Mouse (Mus musculus) kidney, postnatal 10 days (tissue): ENCODE measurements around the gene Mvk.

Experiments
- DNase-seq: peaks from one replicate; pipeline ENCODE4 v3.0.0; 2021; ENCODE audit warnings: mixed read lengths

Gene Mvk

GRCm38 (mm10) chr5:114443566-114444367, at the start of gene Mvk, which contains the start of gene Mmab:
Gene Mvk, plus strand, starts transcription at chr5:114444269.
Gene Mmab, minus strand, starts transcription at chr5:114444060.
- peak; percentile 99 for DNase-seq

GRCm38 (mm10) chr5:114406592-114406991, 37.5 kb upstream of the Mvk start:
- DNase-seq = no peak

GRCm38 (mm10) chr5:114407269-114407668, 36.8 kb upstream of the Mvk start:
- DNase-seq = no peak

GRCm38 (mm10) chr5:114407810-114408209, 36.3 kb upstream of the Mvk start:
- no peak for DNase-seq

GRCm38 (mm10) chr5:114408846-114409245, 35.2 kb upstream of the Mvk start:
- DNase-seq = no peak

GRCm38 (mm10) chr5:114410429-114410828, 33.6 kb upstream of the Mvk start:
- no peak for DNase-seq

GRCm38 (mm10) chr5:114412361-114412998, 31.6 kb upstream of the Mvk start:
- DNase-seq = no peak

- DNase-seq = peak; percentile 49
Measured at GRCm38 (mm10) chr5:114413067-114413735, 30.9 kb upstream of the Mvk start.

- no peak for DNase-seq
Measured at GRCm38 (mm10) chr5:114415606-114416005, 28.5 kb upstream of the Mvk start.

GRCm38 (mm10) chr5:114416855-114417254, 27.2 kb upstream of the Mvk start:
- DNase-seq = no peak

- peak; percentile 37 for DNase-seq
Measured at GRCm38 (mm10) chr5:114418541-114418940, 25.5 kb upstream of the Mvk start.

- no peak for DNase-seq
Measured at GRCm38 (mm10) chr5:114421561-114422298, 22.3 kb upstream of the Mvk start.

- no peak for DNase-seq
Measured at GRCm38 (mm10) chr5:114422591-114422990, 21.5 kb upstream of the Mvk start.

- DNase-seq = no peak
Measured at GRCm38 (mm10) chr5:114423961-114424360, 20.1 kb upstream of the Mvk start.

- DNase-seq = no peak
Measured at GRCm38 (mm10) chr5:114426732-114427131, 17.3 kb upstream of the Mvk start.

GRCm38 (mm10) chr5:114428621-114429020, 15.4 kb upstream of the Mvk start:
- no peak for DNase-seq

GRCm38 (mm10) chr5:114429781-114430180, 14.3 kb upstream of the Mvk start:
- DNase-seq = no peak

- DNase-seq = no peak
Measured at GRCm38 (mm10) chr5:114434359-114434758, 9.7 kb upstream of the Mvk start.

GRCm38 (mm10) chr5:114435588-114435987, 8.5 kb upstream of the Mvk start:
- DNase-seq = no peak

GRCm38 (mm10) chr5:114444368-114444692, 261 bp downstream of the Mvk start:
- no peak for DNase-seq

GRCm38 (mm10) chr5:114449011-114449410, 4.9 kb downstream of the Mvk start:
- no peak for DNase-seq

GRCm38 (mm10) chr5:114456287-114456686, 12.2 kb downstream of the Mvk start:
- DNase-seq = no peak

GRCm38 (mm10) chr5:114456995-114457605, 13.0 kb downstream of the Mvk start:
- no peak for DNase-seq
